Comparison of ENCODE assay signal across 27 mouse cellular contexts in the genomic region with DNA sequence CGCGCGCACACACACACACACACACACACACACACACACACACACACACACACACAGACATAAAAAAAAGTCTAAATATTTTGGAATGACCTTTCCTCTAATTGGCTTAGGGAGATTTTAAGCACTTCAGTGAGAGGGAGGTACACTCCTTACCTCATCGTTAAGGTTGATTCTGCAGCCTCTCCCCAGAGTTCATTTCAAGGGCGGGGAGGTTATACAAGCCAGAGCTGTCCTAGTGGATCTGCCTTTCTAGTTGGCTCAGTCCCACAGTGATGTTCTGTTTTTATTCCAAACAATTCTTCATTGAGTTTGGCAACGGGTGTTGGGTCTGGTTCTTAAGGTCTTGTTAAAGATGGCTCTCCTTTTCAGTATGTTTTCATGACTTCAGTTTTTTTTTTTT.
DNase-seq lines count a peak whose midpoint lies in the region; ATAC-seq and TF ChIP-seq lines count a peak whose summit lies in the region.
"Had no signal": no experiment of that assay in that cellular context is flagged by ENCODE, and none has a peak within 500 bp of the region (broad histone marks: within the 10 kb centered on the region; RNA-seq: fewer than 3 reads in every experiment).

No protein-coding gene starts in this region.

- intact Hi-C loops in heart, adult 2 months (cut with DNase I) = no loop called here

- peak overlapping the region; percentile 90 for H3K27ac ChIP-seq in heart, adult 2 months
- H3K27ac ChIP-seq in heart, embryonic 11.5 days (ENCODE audit: low read depth, low read length) = no peak overlapping the region
- H3K27ac ChIP-seq in lung, postnatal 0 days (ENCODE audit: low read length) = no peak overlapping the region
- H3K27ac ChIP-seq in intestine, embryonic 15.5 days = 0 out of 2 replicates have a peak overlapping the region, but pooled peaks have one; percentile 9
- no peak overlapping the region for H3K27ac ChIP-seq in stomach, postnatal 0 days (replicated peaks)
- H3K27ac ChIP-seq: forebrain, embryonic 15.5 days; hindbrain, embryonic 12.5 days; hindbrain, postnatal 0 days; midbrain, embryonic 10.5 days; midbrain, embryonic 15.5 days; neural tube, embryonic 15.5 days had no signal

- H3K4me2 ChIP-seq in heart, embryonic 11.5 days = no peak overlapping the region
- no peak overlapping the region for H3K4me2 ChIP-seq in lung, postnatal 0 days (replicated peaks; ENCODE audit: low read depth, low read length)
- no peak overlapping the region for H3K4me2 ChIP-seq in intestine, embryonic 15.5 days (replicated peaks)
- no peak overlapping the region for H3K4me2 ChIP-seq in stomach, postnatal 0 days (replicated peaks; ENCODE audit: low read depth)
- H3K4me2 ChIP-seq: forebrain, embryonic 15.5 days; hindbrain, embryonic 12.5 days; midbrain, embryonic 15.5 days; neural tube, embryonic 15.5 days had no signal

- H3K4me3 ChIP-seq in heart, adult 2 months = no peak overlapping the region
- no peak overlapping the region for H3K4me3 ChIP-seq in heart, embryonic 11.5 days (ENCODE audit: low read depth, low read length)
- H3K4me3 ChIP-seq in lung, postnatal 0 days (ENCODE audit: low read depth, low read length) = no peak overlapping the region
- H3K4me3 ChIP-seq in intestine, embryonic 15.5 days (replicated peaks) = no peak overlapping the region
- no peak overlapping the region for H3K4me3 ChIP-seq in stomach, postnatal 0 days (ENCODE audit: low read depth, low read length)
- H3K4me3 ChIP-seq: forebrain, embryonic 15.5 days; hindbrain, embryonic 12.5 days; liver, embryonic 12.5 days; midbrain, embryonic 10.5 days; midbrain, embryonic 15.5 days; neural tube, embryonic 15.5 days had no signal

- TF ChIP-seq EP300 in heart, adult 2 months (IDR thresholded peaks at IDR 0.05; ENCODE audit: insufficient read depth, low read depth, low read length) = 0 out of 2 replicates have a peak, but pooled peaks have one; percentile 20
- no peak for TF ChIP-seq EP300 in lung, postnatal 0 days (IDR thresholded peaks at IDR 0.05)
- TF ChIP-seq EP300 in stomach, postnatal 0 days (optimal IDR thresholded peaks at IDR 0.05) = no peak

- 55% methylated on average over 6 of the region's 6 CpGs for WGBS in heart, adult 2 months
- 79% methylated on average over 6 of the region's 6 CpGs for WGBS in heart, embryonic 11.5 days (ENCODE audit: insufficient replicate concordance)
- 82% methylated on average over 6 of the region's 6 CpGs for WGBS in lung, postnatal 0 days
- WGBS in intestine, embryonic 15.5 days = 69% methylated on average over 6 of the region's 6 CpGs
- 68% methylated on average over 6 of the region's 6 CpGs for WGBS in stomach, postnatal 0 days

- no peak for ATAC-seq in heart, embryonic 11.5 days (replicated peaks; ENCODE audit: insufficient number of reproducible peaks, low FRiP score, low TSS enrichment)
- ATAC-seq in lung, postnatal 0 days = no peak
- ATAC-seq in intestine, embryonic 15.5 days = peak; percentile 59; the same call in 1 of the 2 replicates
- ATAC-seq in stomach, postnatal 0 days (ENCODE audit: low FRiP score, low TSS enrichment) = peak; percentile 78; the same call in 1 of the 2 replicates
- ATAC-seq: activated CD4-positive, CD25-positive, alpha-beta regulatory T cell, adult 4 months; forebrain, embryonic 15.5 days; hindbrain, postnatal 0 days; liver, embryonic 12.5 days; liver, postnatal 0 days; midbrain, embryonic 15.5 days had no signal

- no peaks in the 10 kb centered on the region for H3K27me3 ChIP-seq in heart, adult 2 months (ENCODE audit: control insufficient read depth, insufficient read depth, low read length)
- H3K27me3 ChIP-seq in heart, embryonic 11.5 days (ENCODE audit: control insufficient read depth, insufficient read depth, low read length) = no peaks in the 10 kb centered on the region
- H3K27me3 ChIP-seq in lung, postnatal 0 days (replicated peaks; ENCODE audit: insufficient read depth, low read length) = no peaks in the 10 kb centered on the region
- H3K27me3 ChIP-seq in intestine, embryonic 15.5 days (replicated peaks) = no peaks in the 10 kb centered on the region
- H3K27me3 ChIP-seq in stomach, postnatal 0 days (ENCODE audit: control insufficient read depth, insufficient read depth, low read length) = no peaks in the 10 kb centered on the region
- H3K27me3 ChIP-seq: forebrain, embryonic 15.5 days; hindbrain, embryonic 12.5 days; midbrain, embryonic 15.5 days; neural tube, embryonic 15.5 days had no signal

- DNase-seq in heart, adult 2 months = peak in 1 of 2 experiments; percentile 31
- DNase-seq in lung, postnatal 0 days (ENCODE audit: low spot score) = peak; percentile 13
- DNase-seq in lung, postnatal 14 days = no peak
- DNase-seq in stomach, postnatal 0 days (ENCODE audit: low spot score) = no peak
- no peak for DNase-seq in spleen, adult 18-20 months
- DNase-seq: adrenal gland, adult 2 months; adrenal gland, postnatal 36 days; B cell, adult 2 months; cerebellum, adult 18-20 months; cerebellum, postnatal 10 days; kidney, adult 18-20 months; kidney, postnatal 4 days; left cerebral cortex, postnatal 4 days; liver, postnatal 0 days; retina, postnatal 1 day; right cerebral cortex, postnatal 14 days; thymus, postnatal 4 days had no signal

- H3K36me3 ChIP-seq in heart, adult 2 months (ENCODE audit: control insufficient read depth, insufficient read depth, low read length) = peaks cover 12% of the 10 kb centered on the region
- no peaks in the 10 kb centered on the region for H3K36me3 ChIP-seq in heart, embryonic 11.5 days (ENCODE audit: control insufficient read depth, insufficient read depth, low read length)
- H3K36me3 ChIP-seq in lung, postnatal 0 days (ENCODE audit: insufficient read depth, low read length) = no peaks in the 10 kb centered on the region
- H3K36me3 ChIP-seq in intestine, embryonic 15.5 days = no peaks in the 10 kb centered on the region
- H3K36me3 ChIP-seq in stomach, postnatal 0 days (ENCODE audit: control insufficient read depth, insufficient read depth, low read length) = no peaks in the 10 kb centered on the region
- H3K36me3 ChIP-seq: forebrain, embryonic 15.5 days; hindbrain, embryonic 12.5 days; liver, embryonic 12.5 days; midbrain, embryonic 10.5 days; midbrain, embryonic 15.5 days; neural tube, embryonic 15.5 days had no signal

- H3K4me1 ChIP-seq in heart, adult 2 months (ENCODE audit: control insufficient read depth, insufficient read depth, low read length) = peaks cover 3% of the 10 kb centered on the region
- peaks cover 10% of the 10 kb centered on the region for H3K4me1 ChIP-seq in heart, embryonic 11.5 days (ENCODE audit: control insufficient read depth, insufficient read depth, low read length)
- no peaks in the 10 kb centered on the region for H3K4me1 ChIP-seq in lung, postnatal 0 days (ENCODE audit: insufficient read depth, low read depth, low read length)
- H3K4me1 ChIP-seq in intestine, embryonic 15.5 days (replicated peaks) = no peaks in the 10 kb centered on the region
- H3K4me1 ChIP-seq in stomach, postnatal 0 days (replicated peaks; ENCODE audit: control insufficient read depth, insufficient read depth) = no peaks in the 10 kb centered on the region
- H3K4me1 ChIP-seq: forebrain, embryonic 15.5 days; hindbrain, embryonic 12.5 days; midbrain, embryonic 10.5 days; midbrain, embryonic 15.5 days; neural tube, embryonic 15.5 days had no signal

- TF ChIP-seq POLR2A in heart, adult 2 months (IDR thresholded peaks at IDR 0.05; ENCODE audit: insufficient read depth, low read depth, low read length) = no peak

- no peaks in the 10 kb centered on the region for H3K79me2 ChIP-seq in heart, adult 2 months (replicated peaks; ENCODE audit: control insufficient read depth, insufficient read depth, low read length)

- TF ChIP-seq CTCF in heart, adult 2 months (IDR thresholded peaks at IDR 0.05) = no peak
- no peak for TF ChIP-seq CTCF in lung, postnatal 0 days (IDR thresholded peaks at IDR 0.05)
- no peak for TF ChIP-seq CTCF in stomach, postnatal 0 days (IDR thresholded peaks at IDR 0.05; ENCODE audit: low read depth)

- no peak overlapping the region for H3K9ac ChIP-seq in heart, adult 2 months (ENCODE audit: low read depth, low read length)
- H3K9ac ChIP-seq in heart, embryonic 11.5 days (ENCODE audit: low read depth, low read length) = no peak overlapping the region
- no peak overlapping the region for H3K9ac ChIP-seq in lung, postnatal 0 days (replicated peaks; ENCODE audit: low read depth)
- no peak overlapping the region for H3K9ac ChIP-seq in intestine, embryonic 15.5 days
- no peak overlapping the region for H3K9ac ChIP-seq in stomach, postnatal 0 days (ENCODE audit: low read length)
- H3K9ac ChIP-seq: forebrain, embryonic 15.5 days; hindbrain, embryonic 12.5 days; liver, embryonic 12.5 days; liver, postnatal 0 days; midbrain, embryonic 15.5 days; neural tube, embryonic 15.5 days had no signal

- no peaks in the 10 kb centered on the region for H3K9me3 ChIP-seq in heart, embryonic 11.5 days (replicated peaks; ENCODE audit: control insufficient read depth, low read length)
- no peaks in the 10 kb centered on the region for H3K9me3 ChIP-seq in lung, postnatal 0 days (ENCODE audit: low read length)
- no peaks in the 10 kb centered on the region for H3K9me3 ChIP-seq in intestine, embryonic 15.5 days
- H3K9me3 ChIP-seq in stomach, postnatal 0 days (ENCODE audit: control insufficient read depth, low read length) = no peaks in the 10 kb centered on the region
- H3K9me3 ChIP-seq: forebrain, embryonic 15.5 days; hindbrain, embryonic 12.5 days; liver, embryonic 12.5 days; midbrain, embryonic 10.5 days; midbrain, embryonic 15.5 days; neural tube, embryonic 15.5 days had no signal

Comparison
In these comparisons a context has a peak if more than half of its experiments do, and no peak if none do; other contexts are left out.
1. H3K27ac ChIP-seq: peak in heart, adult 2 months (single experiment) and intestine, embryonic 15.5 days (single experiment); none in heart, embryonic 11.5 days (single experiment), lung, postnatal 0 days (single experiment) and stomach, postnatal 0 days (single experiment).
2. ATAC-seq: peak in intestine, embryonic 15.5 days (single experiment) and stomach, postnatal 0 days (single experiment); none in heart, embryonic 11.5 days (single experiment) and lung, postnatal 0 days (single experiment).